Mouse (Mus musculus) myocyte (in vitro differentiated cells): ENCODE data around the gene Col2a1.

Source experiments
- POLR2A ChIP-seq: IDR thresholded peaks from one replicate; pipeline ENCODE4 v1.6.1; 2011; ENCODE audit warnings: low read depth, mild to moderate bottlenecking, control low read depth, moderate library complexity; ENCODE audit not compliant: insufficient read length
- USF1 ChIP-seq: IDR thresholded peaks from one replicate; pipeline ENCODE4 v1.6.1; 2011; ENCODE audit warnings: low read depth, mild to moderate bottlenecking, control low read depth, moderate library complexity

- TF ChIP-seq POLR2A (no peak), USF1 (no peak)
Observed at GRCm38 (mm10) chr15:97999991-98000390, 4.5 kb downstream of the Col2a1 start.
